ENCODE assay signal across 8 mouse cellular contexts in genomic region chr17:21909456-21910052, GRCm38 (mm10). TPM values are rescaled to one million over a fixed set of nuclear protein-coding genes. Genes with fewer than 3 reads are reported as not detected.
DNase-seq lines count a peak whose midpoint lies in the region; ATAC-seq and TF ChIP-seq lines count a peak whose summit lies in the region.
"Not testable (repeated sequence)": the region's sequence is repeated elsewhere in the genome, so short reads cannot be mapped to it uniquely, and the experiment has no call there.

Zfp995 (minus strand) TSS chr17:21909926.

- WGBS in bone marrow, adult 2 months, result under 1% methylated on average over 24 of the region's 24 CpGs
- under 1% methylated on average over 24 of the region's 24 CpGs for WGBS in embryonic facial prominence, embryonic 15.5 days
- under 1% methylated on average over 24 of the region's 24 CpGs for WGBS in kidney, embryonic 14.5 days
- WGBS in limb, embryonic 14.5 days, result 3% methylated on average over 24 of the region's 24 CpGs
- WGBS in midbrain, embryonic 16.5 days, result under 1% methylated on average over 24 of the region's 24 CpGs

- H3K9ac ChIP-seq in embryonic facial prominence, embryonic 15.5 days, result peak within 1 kb of the TSS; percentile 47
- H3K9ac ChIP-seq in kidney, embryonic 14.5 days (ENCODE audit: low read depth, low read length), result peak within 1 kb of the TSS; percentile 61
- H3K9ac ChIP-seq in limb, embryonic 14.5 days (ENCODE audit: low read depth, low read length, severe bottlenecking), result peak within 1 kb of the TSS; percentile 78
- peak within 1 kb of the TSS; percentile 85 for H3K9ac ChIP-seq in midbrain, embryonic 16.5 days (ENCODE audit: low read depth, low read length)

- TF ChIP-seq CTCF in bone marrow, adult 2 months (IDR thresholded peaks at IDR 0.05; ENCODE audit: control insufficient read depth, insufficient read depth, low read length), result not testable (repeated sequence)

- H3K4me1 ChIP-seq in bone marrow, adult 2 months (ENCODE audit: control insufficient read depth, insufficient read depth, low read length); embryonic facial prominence, embryonic 15.5 days; kidney, embryonic 14.5 days (ENCODE audit: control insufficient read depth, insufficient read depth, low read length); limb, embryonic 14.5 days (ENCODE audit: control insufficient read depth, insufficient read depth, low read length); midbrain, embryonic 16.5 days (ENCODE audit: control insufficient read depth, insufficient read depth, low read length): not testable (repeated sequence)

- H3K36me3 ChIP-seq in embryonic facial prominence, embryonic 15.5 days; kidney, embryonic 14.5 days (ENCODE audit: control insufficient read depth, insufficient read depth, low read length); limb, embryonic 14.5 days (ENCODE audit: control insufficient read depth, insufficient read depth, low read length); midbrain, embryonic 16.5 days (ENCODE audit: control insufficient read depth, insufficient read depth, low read length): not testable (repeated sequence)

- peak; percentile 92 for DNase-seq in 3T3-L1 (ENCODE audit: low read depth, low spot score)
- DNase-seq in heart, adult 9 months (ENCODE audit: low spot score in 2 of 2), result peak; percentile 62 to 75
- DNase-seq in limb, embryonic 14.5 days (ENCODE audit: low spot score), result peak; percentile 49
- DNase-seq in spleen, postnatal 10 days (ENCODE audit: low spot score in 2 of 2), result peak; percentile 7 to 43

- H3K9me3 ChIP-seq in embryonic facial prominence, embryonic 15.5 days (replicated peaks); kidney, embryonic 14.5 days (ENCODE audit: control insufficient read depth, low read length); limb, embryonic 14.5 days (ENCODE audit: control insufficient read depth, low read length); midbrain, embryonic 16.5 days (replicated peaks; ENCODE audit: control insufficient read depth, low read length, poor library complexity, severe bottlenecking): not testable (repeated sequence)

- TF ChIP-seq POLR2A in bone marrow, adult 2 months (IDR thresholded peaks at IDR 0.05; ENCODE audit: borderline replicate concordance, control insufficient read depth, low read depth, low read length); limb, embryonic 14.5 days (IDR thresholded peaks at IDR 0.05; ENCODE audit: borderline replicate concordance, extremely low read depth, insufficient read depth, insufficient read length): not testable (repeated sequence)

- peak within 1 kb of the TSS; percentile 54 for H3K4me3 ChIP-seq in bone marrow, adult 2 months (replicated peaks; ENCODE audit: control insufficient read depth, low read depth, low read length)
- H3K4me3 ChIP-seq in embryonic facial prominence, embryonic 15.5 days (replicated peaks), result peak within 1 kb of the TSS; percentile 69
- peak within 1 kb of the TSS; percentile 51 for H3K4me3 ChIP-seq in kidney, embryonic 14.5 days (ENCODE audit: low read length)
- H3K4me3 ChIP-seq in limb, embryonic 14.5 days (replicated peaks; ENCODE audit: low read length), result peak within 1 kb of the TSS; percentile 59
- H3K4me3 ChIP-seq in midbrain, embryonic 16.5 days (ENCODE audit: low read depth, low read length), result peak within 1 kb of the TSS; percentile 76

- H3K4me2 ChIP-seq in embryonic facial prominence, embryonic 15.5 days (replicated peaks), result peak within 1 kb of the TSS; percentile 66
- H3K4me2 ChIP-seq in kidney, embryonic 14.5 days (replicated peaks; ENCODE audit: low read depth, low read length), result peak within 1 kb of the TSS; percentile 54
- H3K4me2 ChIP-seq in limb, embryonic 14.5 days (replicated peaks; ENCODE audit: low read depth, low read length, severe bottlenecking), result peak within 1 kb of the TSS; percentile 62
- H3K4me2 ChIP-seq in midbrain, embryonic 16.5 days (ENCODE audit: low read length), result peak within 1 kb of the TSS; percentile 88

- not testable (repeated sequence) for H3K27me3 ChIP-seq in embryonic facial prominence, embryonic 15.5 days; kidney, embryonic 14.5 days (ENCODE audit: control insufficient read depth, insufficient read depth, low read length); limb, embryonic 14.5 days (ENCODE audit: control insufficient read depth, insufficient read depth, low read length); midbrain, embryonic 16.5 days (ENCODE audit: control insufficient read depth, insufficient read depth, low read depth, low read length)

- H3K27ac ChIP-seq in bone marrow, adult 2 months (ENCODE audit: control insufficient read depth, insufficient read depth, low read depth, low read length, poor library complexity); embryonic facial prominence, embryonic 15.5 days (replicated peaks); kidney, embryonic 14.5 days (ENCODE audit: low read depth, low read length); limb, embryonic 14.5 days (replicated peaks; ENCODE audit: low read depth, low read length): not testable (repeated sequence)
- peak within 1 kb of the TSS; percentile 71 for H3K27ac ChIP-seq in midbrain, embryonic 16.5 days (ENCODE audit: low read length)

- ATAC-seq in embryonic facial prominence, embryonic 15.5 days (ENCODE audit: insufficient number of reproducible peaks, low FRiP score, low TSS enrichment, low read depth), result peak; percentile 88
- peak; percentile 99 for ATAC-seq in kidney, embryonic 14.5 days (ENCODE audit: low FRiP score, low TSS enrichment)
- peak; percentile 98 for ATAC-seq in limb, embryonic 14.5 days (ENCODE audit: low FRiP score, low read depth)
- peak; percentile 99 for ATAC-seq in midbrain, embryonic 16.5 days

RNA-seq across cellular contexts. Expression of gene Zfp995, which starts in this region (rescaled TPM):
- polyA plus RNA-seq in bone marrow, adult 2 months (2011; ENCODE audit: insufficient read depth, insufficient read length, low replicate concordance, missing spikeins), result 1.2 TPM in 1 of 2 replicates, not detected in the other
- 6.2 and 7.5 TPM in 2 replicates for polyA plus RNA-seq in embryonic facial prominence, embryonic 15.5 days (2015; fragmentation: Nextera tagmentation; extraction: Ambion mirVana)
- polyA plus RNA-seq in kidney, embryonic 14.5 days (2014; fragmentation: Nextera tagmentation; extraction: Ambion mirVana), result 9.5 and 11.4 TPM in 2 replicates
- polyA plus RNA-seq in limb, embryonic 14.5 days (2012; rRNA removed), result 2.8 and 4.1 TPM in 2 replicates
- 9.0 and 9.3 TPM in 2 replicates for polyA plus RNA-seq in limb, embryonic 14.5 days (2014; fragmentation: Nextera tagmentation; extraction: Ambion mirVana)
- polyA plus RNA-seq in midbrain, embryonic 16.5 days (2015; fragmentation: Nextera tagmentation; extraction: Ambion mirVana), result 9.4 and 9.6 TPM in 2 replicates

Comparison
In these comparisons a context has a peak if more than half of its experiments do, and no peak if none do; other contexts are left out.
1. DNase-seq: peak in every context shown above with its lines; median percentile 92 in 3T3-L1; 68 in heart, adult 9 months; 49 in limb, embryonic 14.5 days; 25 in spleen, postnatal 10 days.